Mouse (Mus musculus) MEL (cell line): ENCODE results near the gene Pax6. TPM values are rescaled to one million over a fixed set of nuclear protein-coding genes. Genes with fewer than 3 reads are reported as not detected.

Experiments used
- DNase-seq: peaks from one replicate; pipeline ENCODE4 v3.0.0; 2011; ENCODE audit warnings: low read depth, low spot score
- H3K27ac ChIP-seq: 2 replicates; pipeline ENCODE4 v1.5.1; 2012; ENCODE audit warnings: low read depth, mild to moderate bottlenecking, control low read depth, low read length, moderate library complexity; ENCODE audit not compliant: control insufficient read depth
- H3K27me3 ChIP-seq, 2 experiments: fragments of 150-350 bp in 1 of 2; sonication (generic) in 1 of 2; 2 replicates each; pipeline ENCODE4 v1.6.1; 2012; ENCODE audit warnings: low read length in 2 of 2, mild to moderate bottlenecking in 2 of 2, improper control_type of control experiment in 1 of 2, moderate library complexity in 1 of 2; ENCODE audit not compliant: insufficient read depth in 2 of 2, control insufficient read depth in 1 of 2
- H3K36me3 ChIP-seq, 2 experiments: 2 replicates each; pipeline ENCODE4 v1.6.1; 2012 to 2014; ENCODE audit warnings: low read length in 2 of 2, improper control_type of control experiment in 1 of 2, inconsistent platforms in 1 of 2, mild to moderate bottlenecking in 1 of 2; ENCODE audit not compliant: insufficient read depth in 2 of 2, control insufficient read depth in 1 of 2
- H3K4me1 ChIP-seq, 2 experiments: fragments of 150-350 bp in 1 of 2; sonication (generic) in 1 of 2; 2 replicates each; pipeline ENCODE4 v1.6.1; 2012; ENCODE audit warnings: low read length in 2 of 2, improper control_type of control experiment in 1 of 2, mild to moderate bottlenecking in 1 of 2; ENCODE audit not compliant: insufficient read depth in 2 of 2, control insufficient read depth in 1 of 2
- H3K4me3 ChIP-seq, 2 experiments: fragments of 150-350 bp in 1 of 2; sonication (generic) in 1 of 2; 2 replicates each; pipeline ENCODE4 v1.5.1; 2012; ENCODE audit warnings: low read depth in 2 of 2, low read length in 2 of 2, mild to moderate bottlenecking in 2 of 2, moderate library complexity in 2 of 2, control low read depth in 1 of 2, improper control_type of control experiment in 1 of 2; ENCODE audit not compliant: control insufficient read depth in 1 of 2, insufficient read depth in 1 of 2
- H3K79me2 ChIP-seq: 2 replicates; pipeline ENCODE4 v1.6.1; 2012; ENCODE audit warnings: mild to moderate bottlenecking, low read length, moderate library complexity; ENCODE audit not compliant: control insufficient read depth, poor library complexity, insufficient read depth
- H3K9ac ChIP-seq: 2 replicates; pipeline ENCODE4 v1.6.1; 2012; ENCODE audit warnings: low read depth, mild to moderate bottlenecking, control low read depth, low read length, moderate library complexity; ENCODE audit not compliant: control insufficient read depth, poor library complexity, severe bottlenecking
- H3K9me3 ChIP-seq: fragments of 150-350 bp; sonication (generic); replicated peaks from 2 replicates; pipeline ENCODE4 v1.6.1; 2012; ENCODE audit warnings: mild to moderate bottlenecking, low read length, improper control_type of control experiment, moderate library complexity; ENCODE audit not compliant: insufficient read depth
- BHLHE40 ChIP-seq: IDR thresholded peaks from 2 replicates; pipeline ENCODE4 v1.6.1; 2012; ENCODE audit warnings: low read depth, mild to moderate bottlenecking, inconsistent platforms, low read length, improper control_type of control experiment, borderline replicate concordance
- CHD1 ChIP-seq: IDR thresholded peaks from 2 replicates; pipeline ENCODE4 v1.6.1; 2012; ENCODE audit warnings: low read depth, mild to moderate bottlenecking, inconsistent platforms, low read length, improper control_type of control experiment
- CHD2 ChIP-seq: IDR thresholded peaks from 2 replicates; pipeline ENCODE4 v1.6.1; 2011; ENCODE audit warnings: low read length, improper control_type of control experiment
- CTCF ChIP-seq, 3 experiments: IDR thresholded peaks in 2 of 3; conservative IDR thresholded peaks in 1 of 3; 2 replicates each; pipeline ENCODE4 v1.5.1; 2011 to 2012; ENCODE audit warnings: low read length in 3 of 3, low read depth in 2 of 3, mild to moderate bottlenecking in 2 of 3, improper control_type of control experiment in 1 of 3, inconsistent platforms in 1 of 3, mixed read lengths in 1 of 3, moderate library complexity in 1 of 3; ENCODE audit not compliant: control insufficient read depth in 1 of 3, insufficient read depth in 1 of 3, poor library complexity in 1 of 3, severe bottlenecking in 1 of 3
- ELF1 ChIP-seq: IDR thresholded peaks from 2 replicates; pipeline ENCODE4 v1.6.1; 2014; ENCODE audit warnings: low read depth, mild to moderate bottlenecking, inconsistent platforms, low read length, improper control_type of control experiment, moderate library complexity
- GABPA ChIP-seq: IDR thresholded peaks from 2 replicates; pipeline ENCODE4 v1.6.1; 2012; ENCODE audit warnings: low read depth, mild to moderate bottlenecking, inconsistent platforms, low read length, improper control_type of control experiment, moderate library complexity
- GATA1 ChIP-seq: IDR thresholded peaks from 2 replicates; pipeline ENCODE4 v1.6.1; 2011; ENCODE audit warnings: low read depth, low read length, improper control_type of control experiment
- JUND ChIP-seq: IDR thresholded peaks from 2 replicates; pipeline ENCODE4 v1.6.1; 2011; ENCODE audit warnings: low read depth, mild to moderate bottlenecking, improper control_type of control experiment, low read length
- KAT2A ChIP-seq: conservative IDR thresholded peaks from 2 replicates; pipeline ENCODE4 v1.6.1; 2012; ENCODE audit warnings: low read depth, low read length, improper control_type of control experiment, inconsistent platforms
- MAFK ChIP-seq: IDR thresholded peaks from 2 replicates; pipeline ENCODE4 v1.6.1; 2011; ENCODE audit warnings: low read depth, mild to moderate bottlenecking, low read length, improper control_type of control experiment, borderline replicate concordance
- MAZ ChIP-seq: IDR thresholded peaks from 2 replicates; pipeline ENCODE4 v1.6.1; 2012; ENCODE audit warnings: low read depth, mild to moderate bottlenecking, inconsistent platforms, low read length, improper control_type of control experiment
- MYB ChIP-seq: IDR thresholded peaks from 2 replicates; pipeline ENCODE4 v1.6.1; 2011; ENCODE audit warnings: mild to moderate bottlenecking, low read depth, low read length, improper control_type of control experiment
- NELFE ChIP-seq: IDR thresholded peaks from 2 replicates; pipeline ENCODE4 v1.6.1; 2011; ENCODE audit warnings: low read depth, low read length, improper control_type of control experiment
- NRF1 ChIP-seq: IDR thresholded peaks from 2 replicates; pipeline ENCODE4 v1.6.1; 2014; ENCODE audit warnings: low read depth, mild to moderate bottlenecking, inconsistent platforms, low read length, improper control_type of control experiment, moderate library complexity; ENCODE audit not compliant: poor library complexity, insufficient read depth, severe bottlenecking
- POLR2A ChIP-seq, 2 experiments: IDR thresholded peaks; 2 replicates each; pipeline ENCODE4 v1.6.1; 2011 to 2012; ENCODE audit warnings: low read length in 2 of 2, mild to moderate bottlenecking in 2 of 2, control low read depth in 1 of 2, improper control_type of control experiment in 1 of 2, low read depth in 1 of 2, moderate library complexity in 1 of 2; ENCODE audit not compliant: control insufficient read depth in 1 of 2, insufficient read depth in 1 of 2, poor library complexity in 1 of 2
- POLR2AphosphoS2 ChIP-seq: IDR thresholded peaks from 2 replicates; pipeline ENCODE4 v1.6.1; 2011; ENCODE audit warnings: low read length, improper control_type of control experiment
- SIN3A ChIP-seq: IDR thresholded peaks from 2 replicates; pipeline ENCODE4 v1.6.1; 2012; ENCODE audit warnings: low read length, improper control_type of control experiment, inconsistent platforms
- SMC3 ChIP-seq: IDR thresholded peaks from 2 replicates; pipeline ENCODE4 v1.6.1; 2011; ENCODE audit warnings: low read depth, low read length, improper control_type of control experiment
- TAL1 ChIP-seq: IDR thresholded peaks from 2 replicates; pipeline ENCODE4 v1.6.1; 2012; ENCODE audit warnings: mild to moderate bottlenecking, inconsistent platforms, low read length, moderate library complexity, mixed read lengths
- USF2 ChIP-seq, 2 experiments: IDR thresholded peaks; 2 replicates each; pipeline ENCODE4 v1.6.1; 2011 to 2012; ENCODE audit warnings: improper control_type of control experiment in 2 of 2, low read length in 2 of 2, borderline replicate concordance in 1 of 2, inconsistent platforms in 1 of 2, low read depth in 1 of 2, mild to moderate bottlenecking in 1 of 2; ENCODE audit not compliant: insufficient read depth in 1 of 2
- ZC3H11A ChIP-seq: IDR thresholded peaks from 2 replicates; pipeline ENCODE4 v1.6.1; 2012; ENCODE audit warnings: low read depth, mild to moderate bottlenecking, inconsistent platforms, low read length, improper control_type of control experiment
- ZMIZ1 ChIP-seq: IDR thresholded peaks from 2 replicates; pipeline ENCODE4 v1.6.1; 2012; ENCODE audit warnings: low read depth, mild to moderate bottlenecking, inconsistent platforms, low read length, improper control_type of control experiment, moderate library complexity
- ZNF384 ChIP-seq: IDR thresholded peaks from 2 replicates; pipeline ENCODE4 v1.6.1; 2012; ENCODE audit warnings: low read depth, mild to moderate bottlenecking, inconsistent platforms, low read length, improper control_type of control experiment
- polyA plus RNA-seq, 2 experiments: library from polyadenylated mRNA; stranded (reverse) in 1 of 2; unstranded in 1 of 2; fragments of >175 nt in 1 of 2; fragments of >200 nt in 1 of 2; gene quantifications; 2 replicates each; pipeline versions ENCODE4 v1.2.1 to v1.2.4; 2012; ENCODE audit warnings: low replicate concordance in 2 of 2, low read depth in 1 of 2; ENCODE audit not compliant: insufficient read length in 2 of 2, insufficient read depth in 1 of 2, missing spikeins in 1 of 2
- total RNA-seq: library from RNA; depleted of rRNA; stranded (reverse); fragments of 300-350 nt; gene quantifications from 2 replicates; pipeline ENCODE4 v1.2.3, GENCODE M21; 2012

Pax6 gene
- total and polyA plus RNA-seq, 3 experiments = 7.5 to 17.6 TPM; not detected in 1

DNA sequence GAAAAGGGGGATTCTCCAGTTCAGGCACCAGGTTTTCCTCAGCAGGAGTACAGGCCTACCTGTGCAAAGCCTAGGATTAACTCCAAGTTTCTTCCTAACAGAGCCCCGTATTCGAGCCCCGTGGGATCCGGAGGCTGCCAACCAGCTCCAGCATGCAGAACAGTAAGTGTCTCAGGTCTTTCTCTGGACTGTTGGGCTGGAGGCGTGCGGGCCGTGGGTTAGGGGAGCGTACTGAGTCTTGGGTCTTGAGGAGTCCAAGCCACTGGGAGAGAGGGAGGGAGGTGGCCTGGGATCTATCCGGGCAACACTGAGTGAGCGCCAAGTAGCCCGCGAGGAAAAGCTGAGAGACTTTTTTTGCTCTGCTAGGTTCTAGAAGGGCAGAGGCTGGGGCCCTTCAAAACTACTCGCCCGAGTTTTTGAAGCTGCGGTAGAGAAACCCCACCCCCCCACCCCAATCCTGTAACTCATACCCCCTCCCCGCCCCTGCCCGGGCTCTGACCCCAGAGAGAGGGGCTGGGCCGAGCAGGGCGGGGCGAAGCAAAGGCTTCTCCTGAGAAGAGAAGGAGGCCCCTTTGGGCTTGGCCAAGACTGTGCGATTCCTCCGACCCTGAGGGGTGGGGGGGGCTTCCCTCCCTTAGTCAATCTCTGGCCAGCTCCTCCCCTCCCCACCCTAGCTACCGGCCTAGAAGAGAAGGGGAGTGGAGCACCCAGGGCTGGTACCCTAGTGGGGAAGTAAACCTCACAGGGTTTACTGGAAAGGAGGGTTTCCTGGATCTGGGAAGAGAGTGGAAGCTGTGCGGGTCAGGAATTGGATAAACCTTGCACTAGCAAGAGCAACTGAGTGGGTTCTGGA, 11.7 kb downstream of the Pax6 start:
- H3K9ac ChIP-seq = no peak overlapping the region
- H3K79me2 ChIP-seq = peaks cover 12% of the 10 kb centered on the region
- no peak overlapping the region for H3K27ac ChIP-seq
- H3K4me1 ChIP-seq = peaks cover 0 to 10% of the 10 kb centered on the region in 2 experiments; a peak in 3 of 4 replicates
- DNase-seq = no peak
- H3K4me3 ChIP-seq = no peak overlapping the region
- H3K27me3 ChIP-seq = no peaks in the 10 kb centered on the region
- peaks cover 1 to 12% of the 10 kb centered on the region in 2 experiments for H3K36me3 ChIP-seq
- no peaks in the 10 kb centered on the region for H3K9me3 ChIP-seq
- TF ChIP-seq JUND (no peak), GABPA (no peak), GATA1 (no peak), SMC3 (no peak), CHD1 (no peak), MYB (no peak), MAZ (no peak)

DNA sequence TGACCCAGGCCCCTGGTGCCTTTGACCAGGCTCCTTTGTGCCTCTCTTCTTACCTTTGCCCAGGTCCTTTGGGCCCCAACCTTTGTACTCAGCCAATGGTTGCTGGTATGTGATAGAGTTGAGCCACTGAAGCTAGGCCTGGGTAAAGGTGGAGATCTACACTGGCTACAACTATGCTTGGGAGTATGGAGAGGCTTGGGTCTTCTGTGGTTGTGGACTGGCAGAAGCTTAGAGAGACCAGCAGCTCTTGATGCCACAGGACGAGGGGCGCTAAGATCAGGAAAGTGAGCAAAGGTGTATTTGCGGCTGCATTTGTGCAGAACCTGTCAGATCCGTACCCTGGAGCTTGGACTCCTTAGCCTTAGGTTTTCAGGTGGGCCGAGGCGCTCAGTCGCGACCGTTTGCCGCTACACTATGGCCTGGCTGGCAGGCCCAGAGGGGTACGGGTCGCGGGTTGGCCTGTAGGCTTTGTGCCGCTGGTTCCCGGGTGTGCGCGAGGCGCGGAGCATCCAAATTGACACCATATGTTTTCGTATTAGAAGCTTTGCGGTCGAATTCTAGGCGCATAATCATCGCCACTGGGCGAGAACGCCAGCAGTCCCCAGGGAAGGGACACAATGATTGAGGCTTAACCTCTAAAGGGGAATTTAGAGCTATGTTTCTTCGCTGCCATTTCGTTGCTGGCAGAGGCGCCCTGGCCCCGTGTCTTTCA, 12.5 kb downstream of the Pax6 start:
- no peak overlapping the region for H3K27ac ChIP-seq
- H3K79me2 ChIP-seq = peaks cover 8% of the 10 kb centered on the region
- TF ChIP-seq ZMIZ1 (no peak), USF2 (IDR thresholded peaks at IDR 0.05; ENCODE audit: borderline replicate concordance in 1 of 2, insufficient read depth in 1 of 2, low read depth in 1 of 2, low read length in 2 of 2) (no peak), MAZ (no peak), ZC3H11A (no peak), ZNF384 (no peak), NELFE (no peak), CHD2 (no peak), BHLHE40 (no peak), SIN3A (no peak), KAT2A (no peak), POLR2A (IDR thresholded peaks at IDR 0.05; ENCODE audit: control insufficient read depth in 1 of 2, insufficient read depth in 1 of 2, low read depth in 1 of 2, low read length in 2 of 2, poor library complexity in 1 of 2) (no peak), ELF1 (no peak), MAFK (no peak), NRF1 (no peak), JUND (no peak), POLR2AphosphoS2 (no peak), CTCF (IDR thresholded peaks at IDR 0.05 in 2 of 3, conservative IDR thresholded peaks at IDR 0.05 in 1 of 3; ENCODE audit: control insufficient read depth in 1 of 3, insufficient read depth in 1 of 3, low read depth in 2 of 3, low read length in 3 of 3, poor library complexity in 1 of 3, severe bottlenecking in 1 of 3) (no peak), TAL1 (no peak)
- no peaks in the 10 kb centered on the region for H3K27me3 ChIP-seq
- no peak overlapping the region for H3K9ac ChIP-seq
- H3K4me1 ChIP-seq = peaks cover 0 to 10% of the 10 kb centered on the region in 2 experiments; a peak in 3 of 4 replicates
- H3K4me3 ChIP-seq = no peak overlapping the region
- no peak for DNase-seq
- H3K36me3 ChIP-seq = peaks cover 1 to 12% of the 10 kb centered on the region in 2 experiments
- H3K9me3 ChIP-seq = no peaks in the 10 kb centered on the region
